Mouse (Mus musculus) leukemia stem cell, adult 10-12 weeks (primary cell): ENCODE measurements around the gene Pard6b. TPM values are rescaled to one million over a fixed set of nuclear protein-coding genes. Genes with fewer than 3 reads are reported as not detected.

Source experiments
- polyA plus RNA-seq: library from polyadenylated mRNA; stranded (reverse); fragments of >175 nt; gene quantifications from 2 replicates; pipeline ENCODE4 v1.2.3, GENCODE M21; 2012; ENCODE audit warnings: low replicate concordance

Gene Pard6b
- 0.72 and 0.85 TPM in 2 replicates for polyA plus RNA-seq

GRCm38 (mm10) chr2:168080431-168081246 is at the start of gene Pard6b:
TSS of gene Pard6b (plus strand) at chr2:168081004.

Other genes with a start within 250 kb of the Pard6b start
- 74.1 and 115 TPM in 2 replicates for gene Ptpn1, start 148.9 kb upstream of the Pard6b start, polyA plus RNA-seq
- 1.1 and 3.5 TPM in 2 replicates for gene Ripor3, start 70.4 kb upstream of the Pard6b start, polyA plus RNA-seq
- 37.1 and 52.2 TPM in 2 replicates for gene Adnp, start 126.1 kb downstream of the Pard6b start, polyA plus RNA-seq
- gene Gm20716, start 149.4 kb downstream of the Pard6b start, polyA plus RNA-seq: not detected in 2 replicates
- gene Dpm1, start 149.6 kb downstream of the Pard6b start, polyA plus RNA-seq: 10.7 and 39.3 TPM in 2 replicates
- gene Mocs3, start 149.6 kb downstream of the Pard6b start, polyA plus RNA-seq: 25.5 and 26.7 TPM in 2 replicates
- gene Kcng1, start 200.7 kb downstream of the Pard6b start, polyA plus RNA-seq: not detected in 2 replicates